Mouse (Mus musculus): ENCODE measurements at regions not wholly inside any gene's neighbourhood (a gene's known extent, or its start where the extent isn't known, plus 50 kb on each side); places are given as distances from the start of the nearest gene placed in this dataset.

GRCm38 (mm10) chr3:119653007-119653565 is 131.2 kb downstream of the Ptbp2 start:
- no peaks in the 10 kb centered on the region for H3K9me3 ChIP-seq
- no peak overlapping the region for H3K4me3 ChIP-seq
- no peak overlapping the region for H3K27ac ChIP-seq (replicated peaks)
- H3K36me3 ChIP-seq = no peaks in the 10 kb centered on the region
- H3K27me3 ChIP-seq (replicated peaks) = no peaks in the 10 kb centered on the region
- ATAC-seq (ENCODE audit: extremely low read depth, insufficient number of reproducible peaks, low FRiP score, low TSS enrichment) = no peak
- no peaks in the 10 kb centered on the region for H3K4me1 ChIP-seq
- no peak overlapping the region for H3K9ac ChIP-seq
- WGBS = 85% methylated on average over 14 of the region's 14 CpGs
- H3K4me2 ChIP-seq = no peak overlapping the region

GRCm38 (mm10) chr3:119638633-119639032 is 145.6 kb downstream of the Ptbp2 start:
- 52% methylated on average over 3 of the region's 3 CpGs for WGBS
- no peak for ATAC-seq (ENCODE audit: extremely low read depth, insufficient number of reproducible peaks, low FRiP score, low TSS enrichment)
- no peaks in the 10 kb centered on the region for H3K36me3 ChIP-seq

DNA sequence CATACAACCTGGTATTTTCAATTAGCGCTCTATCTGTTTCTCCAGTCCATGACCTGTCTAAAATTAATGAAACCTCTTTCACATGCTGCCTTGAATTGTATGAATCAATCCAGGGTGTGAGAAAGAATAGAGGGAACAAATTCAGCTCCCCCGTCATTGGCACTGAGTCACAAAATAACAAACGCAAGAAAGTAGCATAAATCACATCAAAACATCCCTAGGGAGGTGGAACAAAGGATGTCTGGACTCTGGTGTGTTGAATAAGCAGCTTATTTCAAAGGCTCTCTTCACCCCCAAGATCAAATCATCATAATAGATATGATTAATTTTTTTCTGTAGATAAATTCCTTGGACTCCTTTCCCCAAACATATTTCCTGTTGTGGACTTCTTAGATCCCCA is 148.6 kb downstream of the Ptbp2 start:
- WGBS = 71% methylated on average over 3 of the region's 3 CpGs
- Histone ChIP-seq H3K9me3 (no peaks in the 10 kb centered on the region), H3K4me2 (no peak overlapping the region), H3K4me1 (no peaks in the 10 kb centered on the region), H3K9ac (no peak overlapping the region), H3K4me3 (no peak overlapping the region), H3K27me3 (replicated peaks) (no peaks in the 10 kb centered on the region), H3K36me3 (no peaks in the 10 kb centered on the region), H3K27ac (replicated peaks) (no peak overlapping the region)
- no peak for ATAC-seq (ENCODE audit: extremely low read depth, insufficient number of reproducible peaks, low FRiP score, low TSS enrichment)

More at GRCm38 (mm10) chr3:119638633-119639032, 145.6 kb downstream of the Ptbp2 start:
- Histone ChIP-seq H3K9ac (no peak overlapping the region), H3K4me2 (no peak overlapping the region), H3K4me1 (no peaks in the 10 kb centered on the region), H3K27ac (replicated peaks) (no peak overlapping the region), H3K27me3 (replicated peaks) (no peaks in the 10 kb centered on the region), H3K9me3 (no peaks in the 10 kb centered on the region), H3K4me3 (no peak overlapping the region)

- Histone ChIP-seq H3K27ac (replicated peaks) (no peak overlapping the region), H3K27me3 (replicated peaks) (no peaks in the 10 kb centered on the region), H3K4me2 (no peak overlapping the region), H3K36me3 (no peaks in the 10 kb centered on the region), H3K4me3 (no peak overlapping the region), H3K9me3 (no peaks in the 10 kb centered on the region), H3K9ac (no peak overlapping the region), H3K4me1 (no peaks in the 10 kb centered on the region)
- WGBS = 58% methylated on average over 2 of the region's 2 CpGs
- no peak for ATAC-seq (ENCODE audit: extremely low read depth, insufficient number of reproducible peaks, low FRiP score, low TSS enrichment)
Observed at GRCm38 (mm10) chr3:119633516-119633915, 150.8 kb downstream of the Ptbp2 start.

DNA sequence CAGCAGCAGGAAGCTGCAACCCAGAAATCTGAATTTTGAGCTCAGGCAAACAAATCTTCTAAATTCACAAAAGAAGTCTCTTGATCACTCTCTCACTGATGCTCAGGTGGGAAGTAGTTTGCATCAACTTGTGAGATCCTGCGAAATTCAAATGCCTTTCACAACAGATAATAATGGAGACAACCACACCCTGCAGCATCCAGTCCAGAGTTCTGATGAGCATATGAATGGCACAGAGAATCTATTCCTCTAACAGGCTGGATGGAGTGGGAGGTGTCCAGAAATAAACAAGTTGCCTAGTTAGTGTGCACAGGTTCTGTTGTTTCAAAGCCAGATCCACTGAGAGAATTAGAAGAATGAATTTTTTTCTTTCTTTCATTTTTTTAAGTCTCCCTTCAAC is 178.2 kb downstream of the Ptbp2 start:
- Histone ChIP-seq H3K27ac (replicated peaks) (no peak overlapping the region), H3K4me2 (no peak overlapping the region), H3K9ac (no peak overlapping the region), H3K4me3 (no peak overlapping the region), H3K27me3 (replicated peaks) (no peaks in the 10 kb centered on the region), H3K4me1 (no peaks in the 10 kb centered on the region), H3K36me3 (no peaks in the 10 kb centered on the region), H3K9me3 (no peaks in the 10 kb centered on the region)
- ATAC-seq (ENCODE audit: extremely low read depth, insufficient number of reproducible peaks, low FRiP score, low TSS enrichment) = no peak
- 68% methylated on average over 1 of the region's 1 CpGs for WGBS

- 83% methylated on average over 4 of the region's 4 CpGs for WGBS
- H3K9ac ChIP-seq = no peak overlapping the region
Observed at GRCm38 (mm10) chr3:119588872-119589416, 195.3 kb downstream of the Ptbp2 start.

GRCm38 (mm10) chr3:119587971-119588370 is 196.3 kb downstream of the Ptbp2 start:
- H3K4me1 ChIP-seq = no peaks in the 10 kb centered on the region
- no peaks in the 10 kb centered on the region for H3K9me3 ChIP-seq
- no peaks in the 10 kb centered on the region for H3K27me3 ChIP-seq (replicated peaks)
- no peak overlapping the region for H3K4me3 ChIP-seq
- H3K4me2 ChIP-seq = no peak overlapping the region
- no peaks in the 10 kb centered on the region for H3K36me3 ChIP-seq
- ATAC-seq (ENCODE audit: extremely low read depth, insufficient number of reproducible peaks, low FRiP score, low TSS enrichment) = no peak
- 50% methylated on average over 2 of the region's 2 CpGs for WGBS
- no peak overlapping the region for H3K9ac ChIP-seq
- no peak overlapping the region for H3K27ac ChIP-seq (replicated peaks)

More at GRCm38 (mm10) chr3:119588872-119589416, 195.3 kb downstream of the Ptbp2 start:
- no peaks in the 10 kb centered on the region for H3K27me3 ChIP-seq (replicated peaks)
- no peaks in the 10 kb centered on the region for H3K36me3 ChIP-seq
- H3K9me3 ChIP-seq = no peaks in the 10 kb centered on the region
- no peak overlapping the region for H3K27ac ChIP-seq (replicated peaks)
- no peak for ATAC-seq (ENCODE audit: extremely low read depth, insufficient number of reproducible peaks, low FRiP score, low TSS enrichment)
- no peak overlapping the region for H3K4me2 ChIP-seq
- H3K4me3 ChIP-seq = no peak overlapping the region
- H3K4me1 ChIP-seq = no peaks in the 10 kb centered on the region

- Histone ChIP-seq H3K4me3 (no peak overlapping the region), H3K4me1 (no peaks in the 10 kb centered on the region), H3K27me3 (replicated peaks) (no peaks in the 10 kb centered on the region), H3K36me3 (no peaks in the 10 kb centered on the region), H3K4me2 (no peak overlapping the region), H3K9me3 (0 out of 2 replicates have a peak, but pooled peaks cover under 1% of the 10 kb centered on the region), H3K27ac (replicated peaks) (no peak overlapping the region), H3K9ac (no peak overlapping the region)
- 72% methylated on average over 3 of the region's 3 CpGs for WGBS
- no peak for ATAC-seq (ENCODE audit: extremely low read depth, insufficient number of reproducible peaks, low FRiP score, low TSS enrichment)
Observed at GRCm38 (mm10) chr3:119575516-119575915, 208.8 kb downstream of the Ptbp2 start.

DNA sequence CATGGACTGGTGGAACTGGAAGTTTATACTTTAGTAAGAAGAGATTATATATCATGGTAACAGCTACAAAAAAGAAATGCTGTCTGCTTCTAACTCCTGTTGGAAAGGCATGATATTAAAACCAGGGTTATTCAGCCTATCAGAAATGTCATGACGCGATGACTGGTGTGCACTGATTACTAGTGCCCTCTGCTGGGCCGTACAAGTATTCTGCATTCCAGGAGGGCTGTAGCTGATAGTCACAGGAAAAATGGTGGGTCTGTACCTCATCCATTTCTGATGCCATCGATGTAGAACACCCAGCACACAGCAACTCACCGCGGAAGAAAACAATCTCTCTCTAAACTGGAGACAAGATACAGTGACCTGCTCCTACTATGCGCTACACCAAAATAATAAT is 246.4 kb downstream of the Ptbp2 start:
- no peaks in the 10 kb centered on the region for H3K9me3 ChIP-seq
- no peaks in the 10 kb centered on the region for H3K27me3 ChIP-seq (replicated peaks)
- no peaks in the 10 kb centered on the region for H3K36me3 ChIP-seq
- no peak overlapping the region for H3K27ac ChIP-seq (replicated peaks)
- ATAC-seq (ENCODE audit: extremely low read depth, insufficient number of reproducible peaks, low FRiP score, low TSS enrichment) = no peak
- no peak overlapping the region for H3K4me2 ChIP-seq
- no peak overlapping the region for H3K4me3 ChIP-seq
- WGBS = 61% methylated on average over 7 of the region's 7 CpGs
- H3K4me1 ChIP-seq = no peaks in the 10 kb centered on the region
- H3K9ac ChIP-seq = no peak overlapping the region

- 84% methylated on average over 10 of the region's 10 CpGs for WGBS
- Histone ChIP-seq H3K4me1 (no peaks in the 10 kb centered on the region), H3K9ac (no peak overlapping the region), H3K9me3 (no peaks in the 10 kb centered on the region), H3K36me3 (no peaks in the 10 kb centered on the region), H3K4me2 (no peak overlapping the region), H3K27me3 (replicated peaks) (no peaks in the 10 kb centered on the region), H3K27ac (replicated peaks) (no peak overlapping the region), H3K4me3 (no peak overlapping the region)
- ATAC-seq (ENCODE audit: extremely low read depth, insufficient number of reproducible peaks, low FRiP score, low TSS enrichment) = no peak
Observed at GRCm38 (mm10) chr3:119524510-119525123, 259.6 kb downstream of the Ptbp2 start.

GRCm38 (mm10) chr3:119512596-119512995 is 271.7 kb downstream of the Ptbp2 start:
- Histone ChIP-seq H3K4me1 (peaks cover 11% of the 10 kb centered on the region; the same call in 1 of the 2 replicates), H3K36me3 (no peaks in the 10 kb centered on the region), H3K27me3 (replicated peaks) (no peaks in the 10 kb centered on the region), H3K27ac (replicated peaks) (no peak overlapping the region), H3K4me3 (no peak overlapping the region), H3K4me2 (no peak overlapping the region), H3K9me3 (no peaks in the 10 kb centered on the region), H3K9ac (no peak overlapping the region)
- ATAC-seq (ENCODE audit: extremely low read depth, insufficient number of reproducible peaks, low FRiP score, low TSS enrichment) = no peak
- WGBS = 63% methylated on average over 2 of the region's 2 CpGs

DNA sequence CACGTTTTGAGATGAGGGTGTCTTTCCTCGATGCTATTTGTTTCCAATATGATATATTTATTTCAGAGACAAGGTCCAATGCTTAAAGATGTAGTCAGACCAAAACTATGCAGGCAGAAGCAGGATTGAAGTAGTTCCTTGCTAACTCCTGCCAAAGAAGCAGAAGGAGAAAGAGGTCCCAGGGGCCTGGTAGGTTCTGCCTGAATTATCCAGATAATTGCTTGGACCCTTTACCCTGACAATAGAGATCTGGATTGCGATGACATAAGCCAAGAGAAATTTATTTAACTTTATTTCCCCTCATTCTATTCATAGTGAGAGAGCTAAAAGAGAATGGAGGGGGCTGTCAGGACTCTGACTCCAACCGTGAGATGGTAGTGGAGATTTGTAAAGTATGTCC is 275.1 kb downstream of the Ptbp2 start:
- Histone ChIP-seq H3K27ac (replicated peaks) (no peak overlapping the region), H3K27me3 (replicated peaks) (no peaks in the 10 kb centered on the region), H3K4me2 (no peak overlapping the region), H3K4me3 (no peak overlapping the region), H3K9me3 (no peaks in the 10 kb centered on the region), H3K36me3 (no peaks in the 10 kb centered on the region), H3K9ac (no peak overlapping the region), H3K4me1 (peaks cover 17% of the 10 kb centered on the region)
- 54% methylated on average over 4 of the region's 4 CpGs for WGBS
- no peak for ATAC-seq (ENCODE audit: extremely low read depth, insufficient number of reproducible peaks, low FRiP score, low TSS enrichment)

All from heart, embryonic 13.5 days (tissue).